Mouse (Mus musculus): ENCODE data around the gene Icam5.

DNA sequence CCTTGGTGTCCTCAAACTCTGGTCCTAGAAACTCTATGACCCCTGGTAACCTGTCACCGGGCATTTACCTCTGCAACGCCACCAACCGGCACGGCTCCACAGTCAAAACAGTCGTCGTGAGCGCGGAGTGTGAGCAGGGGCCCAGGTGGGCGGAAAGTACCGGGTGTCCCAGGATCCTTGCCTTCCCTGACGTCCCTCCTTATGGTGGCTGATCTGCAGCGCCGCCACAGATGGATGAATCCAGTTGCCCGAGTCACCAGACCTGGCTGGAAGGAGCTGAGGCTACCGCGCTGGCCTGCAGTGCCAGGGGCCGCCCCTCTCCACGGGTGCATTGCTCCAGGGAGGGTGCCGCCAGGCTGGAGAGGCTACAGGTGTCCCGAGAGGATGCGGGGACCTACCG lies 4.8 kb downstream of the Icam5 start:
- TF ChIP-seq POLR2A (IDR thresholded peaks at IDR 0.05; ENCODE audit: borderline replicate concordance, low read depth, low read length) = no peak
- no peak for TF ChIP-seq CTCF (IDR thresholded peaks at IDR 0.05; ENCODE audit: low read depth, low read length)

Measured in bone marrow macrophage, adult 2 months (primary cell).